Mouse (Mus musculus) left cerebral cortex, postnatal 14 days (tissue): ENCODE measurements around the gene Pcdh10. TPM values are rescaled to one million over a fixed set of nuclear protein-coding genes. Genes with fewer than 3 reads are reported as not detected.

Experiments
- DNase-seq, 2 experiments: peaks; one replicate each; pipeline ENCODE4 v3.0.0; 2021 to 2022; ENCODE audit warnings: low spot score in 2 of 2, mixed read lengths in 1 of 2
- intact Hi-C: fragments of 180-260 bp; cut with DNase I; formaldehyde crosslinking; loops from one replicate; pipeline ENCODE4 v1.15.1; 2025
- total RNA-seq, 2 experiments: library from RNA; stranded (reverse); gene quantifications; 2 replicates each; pipeline ENCODE4 v1.2.3; 2021

Pcdh10 gene
- total RNA-seq, 2 experiments from 2014 or later, result 206 to 214 TPM

GRCm38 (mm10) chr3:45432172-45432765, 54.1 kb downstream of the Pcdh10 start:
- intact Hi-C loops, result no loop called here
- DNase-seq, result peak; percentile 17 to 18
